Mouse (Mus musculus): Measurements from ENCODE around the gene Lpin2.

GRCm38 (mm10) chr17:71285929-71286328 is 103.6 kb downstream of the Lpin2 start:
- TF ChIP-seq CTCF (IDR thresholded peaks at IDR 0.05; ENCODE audit: insufficient read depth, low read length): no peak
- TF ChIP-seq POLR2A (IDR thresholded peaks at IDR 0.05; ENCODE audit: borderline replicate concordance, extremely low read depth, low read depth, low read length): no peak

All from lung, adult 2 months (tissue).